Mouse (Mus musculus): ENCODE measurements around the gene Cts6. TPM values are rescaled to one million over a fixed set of nuclear protein-coding genes. Genes with fewer than 3 reads are reported as not detected.

Gene Cts6
- not detected in 2 replicates for polyA plus RNA-seq (2015; fragmentation: Nextera tagmentation; extraction: Ambion mirVana)

GRCm38 (mm10) chr13:61203310-61203709 lies at the start of gene Cts6:
Gene Cts6 (minus strand): TSS chr13:61203410.

GRCm38 (mm10) chr13:61164156-61164555 lies 39.1 kb downstream of the Cts6 start, which contains the start of gene Ctsr:
Gene Ctsr (minus strand): TSS chr13:61164256.

Other genes starting within 250 kb of the Cts6 start
- 0.71 and 0.95 TPM in 2 replicates for gene Ctsj, start 197.5 kb downstream of the Cts6 start, polyA plus RNA-seq (2015; fragmentation: Nextera tagmentation; extraction: Ambion mirVana)
- 0.21 TPM in 1 of 2 replicates, not detected in the other for gene Ctsq, start 162.8 kb downstream of the Cts6 start, polyA plus RNA-seq (2015; fragmentation: Nextera tagmentation; extraction: Ambion mirVana)
- not detected in 2 replicates for gene Ctsr, start 39.2 kb downstream of the Cts6 start, polyA plus RNA-seq (2015; fragmentation: Nextera tagmentation; extraction: Ambion mirVana)
- gene Cts8, start 51.9 kb upstream of the Cts6 start, polyA plus RNA-seq (2015; fragmentation: Nextera tagmentation; extraction: Ambion mirVana), result not detected in 2 replicates
- gene Gm49398, start 85.4 kb upstream of the Cts6 start, polyA plus RNA-seq (2015; fragmentation: Nextera tagmentation; extraction: Ambion mirVana), result not detected in 2 replicates
- gene Cts7, start 154.8 kb upstream of the Cts6 start, polyA plus RNA-seq (2015; fragmentation: Nextera tagmentation; extraction: Ambion mirVana), result not detected in 2 replicates